Mouse (Mus musculus) adrenal gland, postnatal 36 days (tissue): ENCODE data around the gene Snapc5. TPM values are rescaled to one million over a fixed set of nuclear protein-coding genes. Genes with fewer than 3 reads are reported as not detected.
"Not testable (repeated sequence)": the region's sequence is repeated elsewhere in the genome, so short reads cannot be mapped to it uniquely, and the experiment has no call there.

Experiments used
- DNase-seq, 2 experiments: peaks; one replicate each; pipeline ENCODE4 v3.0.0; 2021; ENCODE audit warnings: mixed read lengths in 1 of 2
- total RNA-seq, 2 experiments: library from RNA; stranded (reverse); gene quantifications; 2 replicates each; pipeline ENCODE4 v1.2.3; 2021

Gene Snapc5
- total RNA-seq, 2 experiments from 2014 or later, result 20.7 to 21.3 TPM

DNA sequence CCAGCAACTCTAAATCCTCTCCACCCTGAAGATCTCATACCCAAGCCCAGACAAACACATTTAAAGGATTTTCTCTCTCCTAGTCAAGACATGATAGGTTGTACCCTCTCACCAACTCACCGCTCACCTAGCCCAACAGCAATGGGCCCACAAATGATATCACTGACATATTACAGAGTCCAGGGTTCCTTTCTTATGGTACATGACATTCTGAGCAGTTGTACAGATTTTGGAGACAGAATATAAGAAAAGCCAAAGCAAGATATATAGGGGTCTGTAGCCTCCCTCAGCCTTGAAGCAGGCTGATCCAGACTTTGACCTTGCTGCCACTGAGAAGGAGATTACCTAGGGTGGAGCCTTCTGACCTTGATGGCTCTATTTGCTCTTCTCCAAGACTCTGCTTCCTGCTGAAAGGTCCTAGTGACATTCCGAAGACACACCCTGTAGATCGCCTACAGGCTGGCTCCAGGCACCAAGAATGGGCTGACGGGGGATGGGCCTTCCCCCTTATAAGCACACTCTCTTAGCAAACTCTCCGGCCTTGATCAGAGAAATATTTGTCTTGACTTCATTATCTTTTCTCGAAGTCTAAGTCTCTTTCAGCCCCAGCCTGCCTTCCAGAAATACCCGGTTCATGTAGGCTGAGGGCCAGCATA is 19.8 kb downstream of the Snapc5 start:
- DNase-seq, result not testable (repeated sequence)

DNA sequence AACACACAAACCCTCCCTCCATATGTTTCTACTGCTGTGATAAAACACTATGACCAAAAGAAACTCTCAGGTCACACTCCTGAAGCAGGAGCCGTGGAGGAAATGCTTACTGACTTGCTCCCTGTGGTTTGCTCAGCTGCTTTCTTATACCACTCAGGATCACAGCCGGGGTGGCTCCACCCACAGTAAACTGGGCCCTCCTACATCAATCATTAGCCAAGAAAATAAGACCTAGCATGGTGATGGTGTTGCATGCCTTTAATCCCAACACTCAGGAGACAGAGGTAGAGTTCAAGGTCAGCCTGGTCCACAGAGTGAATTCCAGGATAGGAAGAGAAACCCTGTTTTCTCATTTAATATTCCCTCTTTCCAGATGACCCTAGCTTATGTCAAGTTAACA is 20.8 kb downstream of the Snapc5 start:
- DNase-seq, result no peak

DNA sequence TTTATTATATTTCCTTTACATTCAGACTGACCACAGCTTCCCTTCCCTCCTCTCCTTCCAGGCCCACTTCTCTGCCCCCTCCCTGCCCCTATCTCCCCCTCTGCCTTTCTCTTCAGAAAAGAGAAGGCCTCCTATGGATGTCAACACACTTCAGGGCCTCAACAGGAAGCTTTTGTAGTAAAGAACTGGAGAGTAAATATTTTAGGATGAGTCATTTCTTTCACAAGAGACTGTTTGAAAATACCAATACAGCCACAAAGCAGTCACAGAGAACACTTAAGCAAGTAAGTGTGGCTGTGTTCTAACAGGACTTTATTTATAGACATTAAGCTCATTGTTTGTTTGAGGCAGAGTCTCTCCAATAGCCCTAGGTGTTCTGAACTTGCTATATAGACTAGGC is 23.3 kb downstream of the Snapc5 start:
- no peak for DNase-seq

DNA sequence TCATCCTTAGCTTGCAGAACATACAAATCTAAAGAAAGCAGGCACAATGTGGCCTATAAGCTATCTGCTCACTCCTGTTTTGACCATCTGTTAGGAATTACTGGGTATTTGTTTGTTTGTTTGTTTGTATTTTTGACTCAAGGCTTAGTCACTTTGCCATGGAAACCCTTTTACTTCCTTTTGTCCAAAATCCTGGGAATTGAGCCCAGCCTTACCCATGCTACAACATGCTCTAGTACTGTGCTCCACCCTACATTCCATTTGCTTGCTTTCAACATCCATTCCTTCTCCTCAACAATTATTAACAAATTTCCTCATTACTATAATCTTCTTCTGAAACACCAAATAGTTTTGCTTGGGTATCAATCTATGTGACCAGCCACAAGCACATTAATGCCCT is 23.8 kb downstream of the Snapc5 start:
- no peak for DNase-seq

DNA sequence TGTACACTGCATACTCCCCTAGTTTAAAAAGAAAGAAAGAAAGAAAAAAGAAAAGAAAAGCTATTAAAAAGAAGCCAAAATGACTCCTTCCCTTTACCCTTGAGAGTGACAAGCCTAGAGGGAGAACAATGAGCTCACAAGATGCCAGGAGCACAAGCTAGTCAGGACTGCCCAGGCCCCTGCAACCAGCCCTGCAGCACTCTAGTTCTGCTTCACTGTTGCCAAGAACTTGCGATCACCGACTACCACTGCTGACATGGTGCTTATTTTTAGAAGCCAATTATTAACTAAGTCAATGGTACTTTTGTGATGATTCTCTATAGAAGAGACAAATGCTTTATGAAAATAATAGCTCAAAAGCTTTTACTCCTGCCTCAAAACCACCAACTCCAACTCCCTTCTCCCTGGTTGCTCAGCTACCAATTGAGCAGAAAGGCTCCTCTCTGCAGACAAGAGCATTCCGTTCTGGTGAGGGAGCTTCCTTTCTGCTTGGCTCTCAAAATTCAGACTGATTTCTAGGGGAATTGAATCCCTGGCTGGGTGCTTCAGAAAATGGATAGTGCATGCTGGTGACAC is 28.5 kb downstream of the Snapc5 start:
- DNase-seq, result no peak

DNA sequence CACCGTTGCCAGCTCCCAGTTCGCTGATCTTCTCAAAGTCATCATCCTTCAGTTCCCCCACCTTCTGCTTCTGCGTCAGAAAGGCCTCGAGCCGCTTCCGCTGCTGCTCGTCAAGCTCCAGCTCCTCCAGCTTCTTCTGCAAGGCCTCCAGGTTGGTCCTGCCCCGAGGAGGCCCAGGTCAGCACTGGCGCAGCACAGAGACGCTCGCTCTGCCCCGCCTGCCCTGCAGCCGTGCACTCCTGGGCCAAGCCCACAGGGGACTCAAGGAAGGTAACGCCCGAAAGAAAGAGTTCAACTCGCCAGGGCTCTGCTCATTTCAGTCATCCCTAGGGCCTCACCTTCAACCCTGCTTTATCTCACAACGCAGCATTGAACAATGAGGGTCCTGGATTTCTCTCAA is 35.4 kb downstream of the Snapc5 start:
- DNase-seq, result no peak

DNA sequence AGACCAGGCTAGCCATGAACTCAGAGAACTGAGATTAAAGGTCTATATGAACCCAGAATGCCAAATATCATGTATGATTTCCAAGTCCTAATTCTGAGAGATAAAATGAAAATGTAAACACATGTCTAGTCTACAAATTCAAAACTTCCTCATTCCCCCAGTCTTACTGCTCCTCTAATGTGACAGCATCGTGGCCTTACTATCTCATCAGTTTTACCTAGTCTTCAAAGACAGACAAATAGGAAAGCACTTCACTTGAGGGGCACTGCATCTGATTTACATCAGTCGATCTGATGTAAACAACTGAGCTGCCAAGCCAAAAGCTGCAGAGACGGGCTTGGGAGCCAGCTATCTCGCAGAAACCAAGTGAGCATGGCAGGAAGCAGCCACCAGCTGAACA is 37.0 kb downstream of the Snapc5 start:
- no peak for DNase-seq

DNA sequence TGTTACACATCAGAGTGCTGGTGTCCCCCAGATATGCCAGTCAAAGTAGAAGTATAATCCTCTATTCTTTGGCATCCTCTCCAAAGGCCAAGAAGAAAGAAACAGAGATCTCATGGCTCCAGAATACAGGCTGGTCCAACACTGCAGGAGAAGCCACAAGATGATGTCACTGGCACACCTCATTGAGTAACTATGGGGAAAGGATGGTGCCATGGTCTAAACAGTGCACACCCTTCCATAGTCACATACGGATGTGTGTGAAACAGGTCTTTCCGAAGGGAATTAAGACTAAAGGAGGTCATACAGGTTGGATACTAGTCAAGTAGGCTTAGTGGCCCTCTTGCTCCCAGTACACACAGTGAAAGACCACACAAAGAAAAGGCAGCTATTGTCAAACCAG is 37.6 kb downstream of the Snapc5 start:
- DNase-seq, result no peak

DNA sequence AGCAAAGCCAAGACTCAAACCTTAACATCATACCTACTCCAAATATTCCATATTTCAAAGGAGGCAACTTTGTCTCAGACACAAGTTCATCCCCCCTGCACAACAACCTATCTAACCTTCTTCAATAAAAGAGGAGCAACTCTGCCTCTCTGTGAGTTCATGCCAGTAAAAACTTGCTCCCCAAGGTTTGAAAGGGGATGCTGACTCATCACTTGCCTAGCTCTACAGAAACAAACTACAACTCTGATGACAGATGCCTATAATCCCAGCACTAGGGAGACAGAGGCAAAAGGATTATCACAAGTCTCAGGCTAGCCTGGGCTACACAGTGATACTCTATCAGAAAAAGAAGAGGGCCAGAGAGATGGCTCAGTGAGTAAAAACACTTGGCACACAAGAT is 38.8 kb downstream of the Snapc5 start:
- no peak for DNase-seq

DNA sequence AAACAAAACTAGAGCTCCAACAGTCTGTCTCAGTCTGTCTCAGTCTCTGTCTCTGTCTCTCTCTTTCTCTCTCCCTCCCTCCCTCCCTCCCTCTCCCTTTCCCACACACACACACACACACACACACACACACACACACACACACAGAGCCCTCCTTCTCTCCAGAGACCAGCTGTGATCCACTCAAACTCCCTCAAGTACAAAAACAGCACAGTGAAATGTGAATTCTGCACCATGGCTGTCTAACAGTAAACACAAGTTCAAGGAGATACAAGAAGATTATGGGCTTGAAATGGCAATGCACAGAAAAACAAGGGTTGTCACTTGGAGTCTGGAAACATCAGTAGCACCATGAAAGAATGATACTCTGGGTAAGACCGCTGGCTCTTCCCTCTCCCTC is 40.2 kb downstream of the Snapc5 start:
- DNase-seq, result no peak

DNA sequence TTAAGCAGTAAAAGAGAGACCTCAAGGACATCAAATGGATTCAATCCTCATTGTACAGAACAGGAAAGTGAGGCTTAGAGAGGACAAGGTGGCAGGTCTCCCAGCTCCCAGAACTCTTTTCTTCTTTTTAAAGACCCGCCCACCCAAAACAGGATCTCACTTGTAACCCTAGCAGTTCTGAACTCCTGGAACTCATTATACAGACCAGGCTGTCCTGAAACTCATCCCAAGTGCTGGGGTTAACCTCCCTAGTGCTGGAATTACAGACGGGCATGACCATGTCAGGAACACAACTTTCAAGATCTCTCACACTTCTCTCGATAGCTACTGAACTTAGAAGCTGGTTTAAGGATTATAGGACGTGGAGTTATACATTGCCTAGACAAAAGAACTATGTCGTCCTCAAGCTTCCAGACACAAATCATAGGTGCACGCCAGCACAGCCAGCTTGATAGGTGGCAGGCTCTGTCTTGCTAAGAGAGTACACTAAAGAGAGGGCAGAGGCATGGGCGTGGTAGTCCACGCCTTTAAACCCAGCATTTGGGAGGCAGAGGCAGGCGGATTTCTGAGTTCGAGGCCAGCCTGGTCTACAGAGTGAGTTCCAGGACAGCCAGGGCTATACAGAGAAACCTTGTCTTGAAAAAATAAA is 40.8 kb downstream of the Snapc5 start:
- no peak for DNase-seq

DNA sequence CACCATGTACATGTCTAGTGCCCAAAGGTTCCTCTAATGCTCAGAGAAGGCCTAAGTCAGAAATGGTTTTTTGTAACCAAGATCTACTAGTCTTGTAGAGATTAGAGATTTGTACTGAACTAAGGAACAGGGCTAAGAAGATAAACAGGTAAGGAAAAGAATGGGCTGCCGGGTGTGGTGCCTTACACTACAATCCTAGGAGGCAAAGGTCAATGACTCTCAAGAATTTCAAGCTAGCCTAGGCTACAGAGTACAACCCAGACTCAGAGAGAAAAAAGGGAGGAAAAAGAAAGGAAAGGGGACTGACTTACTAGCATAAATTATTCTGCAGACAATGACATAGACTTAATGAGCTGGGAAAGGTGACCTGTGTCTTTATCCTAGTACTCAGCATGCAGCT is 41.5 kb downstream of the Snapc5 start:
- DNase-seq, result no peak

DNA sequence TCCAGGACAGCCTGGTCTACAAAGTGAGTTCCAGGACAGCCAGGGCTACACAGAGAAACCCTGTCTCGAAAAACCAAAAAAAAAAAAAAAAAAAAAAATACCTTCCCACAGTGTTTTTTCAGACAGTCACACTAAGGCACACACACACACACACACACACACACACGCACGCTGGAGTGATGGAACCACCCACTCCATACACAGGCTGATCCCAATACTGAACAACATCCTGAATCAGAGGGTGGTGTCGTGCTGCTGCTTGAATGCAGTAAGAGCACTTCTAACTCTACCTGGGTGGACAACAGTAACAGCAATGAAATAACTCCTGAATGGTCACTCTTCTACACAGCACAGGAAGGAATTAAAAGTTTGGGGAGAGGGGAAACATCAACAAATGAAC is 42.4 kb downstream of the Snapc5 start:
- DNase-seq, result no peak

DNA sequence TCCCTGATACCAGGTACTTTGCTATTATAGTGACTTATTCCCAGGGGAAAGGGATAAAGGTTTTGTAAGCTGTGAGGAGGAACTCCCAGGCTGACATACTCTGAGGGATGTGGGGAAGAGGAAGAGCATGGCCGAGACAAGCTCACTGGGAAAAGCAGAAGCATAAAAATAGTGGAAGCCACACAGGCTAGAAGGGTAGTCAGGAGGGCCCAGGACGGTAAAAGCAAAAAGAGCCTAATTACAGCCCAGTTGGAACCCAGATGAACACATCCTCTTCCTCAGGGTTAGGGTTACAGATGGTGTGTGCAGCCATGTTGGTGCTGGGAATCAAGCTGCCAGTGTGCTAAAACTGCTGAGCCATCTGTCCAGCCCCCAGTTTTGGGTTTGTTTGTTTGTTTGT is 43.0 kb downstream of the Snapc5 start:
- no peak for DNase-seq

DNA sequence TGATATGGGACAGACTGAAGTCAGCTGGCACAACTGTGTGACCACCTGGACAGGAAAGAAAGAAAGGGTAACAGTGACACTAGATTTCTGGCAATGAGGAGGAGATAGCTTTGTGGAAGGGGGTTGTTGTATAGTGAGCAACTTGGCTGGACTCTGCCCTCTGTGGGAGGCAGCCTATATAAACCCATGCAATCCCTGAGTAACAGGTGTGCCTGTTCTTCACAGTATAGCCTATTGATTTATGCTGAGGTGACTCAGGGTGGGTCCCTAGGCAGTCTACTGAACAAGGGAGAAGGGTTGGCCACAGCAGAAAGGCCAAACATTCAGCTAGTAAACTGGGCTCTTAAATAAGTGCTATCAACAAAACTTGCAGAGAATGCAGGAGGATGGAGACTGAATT is 46.7 kb downstream of the Snapc5 start:
- no peak for DNase-seq

DNA sequence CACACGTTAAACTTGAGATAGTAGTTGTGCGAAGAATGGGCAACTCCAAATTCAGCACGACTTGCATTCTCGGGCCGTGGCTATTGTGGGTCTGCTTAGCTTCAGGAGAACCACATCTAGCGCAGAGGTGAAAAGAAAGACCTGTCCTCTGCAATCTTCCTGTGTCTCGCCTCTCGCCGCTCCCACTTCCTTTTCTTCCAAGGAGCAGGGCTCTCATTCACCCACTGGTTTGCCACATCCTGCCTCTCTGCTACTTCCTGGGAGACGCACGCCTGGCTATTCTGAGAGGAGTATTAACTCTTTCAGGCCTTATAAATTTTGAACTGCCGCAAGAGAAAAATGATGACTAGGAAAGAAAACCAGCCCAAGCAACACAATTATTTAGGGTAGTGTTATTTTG is 48.7 kb downstream of the Snapc5 start:
- DNase-seq, result no peak

DNA sequence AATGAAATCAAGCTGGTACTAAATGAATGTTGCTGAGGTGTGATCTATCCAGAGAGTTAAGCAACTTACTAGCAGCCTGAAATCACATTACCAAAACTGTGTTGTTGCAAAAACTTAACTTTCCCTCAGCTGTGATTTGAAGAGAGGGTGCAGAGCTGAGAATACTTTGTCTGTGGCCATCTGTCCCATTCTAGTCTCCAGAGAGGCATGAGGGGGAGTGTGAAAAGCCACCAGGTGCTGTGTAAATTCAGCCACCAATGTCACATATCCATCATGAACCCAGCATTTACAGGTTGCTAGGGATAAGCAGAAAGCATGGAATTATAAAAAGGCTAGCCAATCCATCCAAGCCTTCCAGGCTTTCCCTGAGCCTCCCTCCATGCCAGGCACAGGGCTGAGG is 49.9 kb downstream of the Snapc5 start:
- no peak for DNase-seq

DNA sequence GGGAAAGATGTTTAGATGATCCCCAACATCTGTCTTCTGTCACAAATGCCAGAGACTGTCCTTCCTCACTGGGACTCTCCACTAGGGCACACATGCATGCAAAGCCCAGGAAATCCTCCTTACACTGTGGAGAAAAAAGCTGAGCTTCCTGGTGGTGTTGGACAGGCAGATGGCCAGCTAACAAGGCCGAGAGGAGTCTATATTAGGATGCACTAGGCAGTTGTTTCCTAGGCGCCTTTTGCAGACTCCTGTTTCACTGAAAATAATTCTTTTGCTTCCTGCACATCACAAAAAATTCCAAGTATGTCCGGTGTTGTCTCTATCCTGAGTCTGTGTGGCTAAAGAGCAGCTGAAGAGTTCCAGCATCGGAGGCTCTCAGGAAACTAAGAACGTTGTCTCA is 52.1 kb downstream of the Snapc5 start:
- peak in 1 of 2 experiments; percentile 7 for DNase-seq

DNA sequence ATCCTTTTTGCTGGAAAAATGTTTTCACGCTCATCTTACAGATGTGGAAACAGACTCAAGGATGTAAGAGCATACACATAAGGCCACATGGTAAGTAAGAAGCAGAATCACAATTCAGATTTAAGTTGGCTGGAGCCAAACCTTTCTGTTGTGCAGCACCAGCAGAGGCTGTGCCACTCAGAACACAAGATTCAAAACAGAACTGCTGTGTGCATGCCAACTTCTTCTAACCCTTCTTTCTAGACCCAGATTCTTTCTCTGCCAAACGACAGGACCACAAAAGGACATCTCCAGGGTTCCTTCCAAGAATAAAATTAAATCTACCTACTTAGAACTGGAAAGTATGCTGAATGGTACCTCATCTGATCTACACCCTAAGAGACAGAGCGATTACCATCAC is 52.6 kb downstream of the Snapc5 start:
- DNase-seq, result no peak

DNA sequence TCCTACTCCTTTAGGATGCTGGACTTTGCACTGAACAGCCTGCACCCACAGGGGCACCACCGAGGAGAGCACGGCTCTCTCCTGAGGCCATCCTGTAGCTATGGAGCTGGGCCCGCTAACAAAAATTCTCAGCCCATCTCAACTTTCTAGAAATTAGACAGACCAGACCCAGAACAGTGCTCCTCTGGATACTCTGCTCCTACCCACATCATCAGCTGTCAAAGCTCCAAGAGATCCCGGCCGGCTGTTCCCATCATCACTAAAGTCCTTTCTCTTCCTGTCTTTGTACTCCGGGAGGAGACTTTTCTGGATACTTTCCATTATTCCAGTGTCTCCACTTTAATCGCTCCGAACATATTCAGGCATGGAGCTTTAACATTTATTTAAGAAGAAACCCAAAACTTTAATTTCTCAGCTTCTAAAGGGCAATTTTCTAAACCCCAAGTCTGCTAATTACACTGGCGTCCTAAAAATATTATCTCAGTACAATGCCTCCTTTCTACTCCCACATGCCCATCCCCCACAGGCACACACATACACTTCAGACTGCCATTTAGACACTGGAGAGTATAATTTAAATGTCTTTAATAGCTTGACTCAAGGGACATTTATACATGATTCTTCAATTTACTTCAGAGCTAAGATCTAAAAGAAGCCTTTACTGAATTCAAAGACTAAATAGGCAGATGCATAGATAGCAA is 53.3 kb downstream of the Snapc5 start:
- DNase-seq, result peak in 1 of 2 experiments; percentile 10
